Mouse (Mus musculus) C2C12 (cell line): Measurements from ENCODE around the gene Ccm2.
A peak's percentile ranks its signal among the peaks of the same experiment; 100 is the strongest.

Experiments
- CEBPB ChIP-seq: IDR thresholded peaks from one replicate; pipeline ENCODE4 v1.6.1; 2011; ENCODE audit warnings: low read depth, mild to moderate bottlenecking, control low read depth, moderate library complexity
- CTCF ChIP-seq: IDR thresholded peaks from one replicate; pipeline ENCODE4 v1.5.1; 2011; ENCODE audit not compliant: control insufficient read depth, insufficient read depth, insufficient read length
- MAX ChIP-seq: IDR thresholded peaks from one replicate; pipeline ENCODE4 v1.6.1; 2011; ENCODE audit warnings: mild to moderate bottlenecking, control low read depth
- MYOG ChIP-seq: IDR thresholded peaks from one replicate; pipeline ENCODE4 v1.6.1; 2011; ENCODE audit not compliant: control insufficient read depth, insufficient read length; ENCODE audit errors: extremely low read depth
- USF1 ChIP-seq: IDR thresholded peaks from one replicate; pipeline ENCODE4 v1.6.1; 2011; ENCODE audit warnings: low read depth, mild to moderate bottlenecking, control low read depth, moderate library complexity

DNA sequence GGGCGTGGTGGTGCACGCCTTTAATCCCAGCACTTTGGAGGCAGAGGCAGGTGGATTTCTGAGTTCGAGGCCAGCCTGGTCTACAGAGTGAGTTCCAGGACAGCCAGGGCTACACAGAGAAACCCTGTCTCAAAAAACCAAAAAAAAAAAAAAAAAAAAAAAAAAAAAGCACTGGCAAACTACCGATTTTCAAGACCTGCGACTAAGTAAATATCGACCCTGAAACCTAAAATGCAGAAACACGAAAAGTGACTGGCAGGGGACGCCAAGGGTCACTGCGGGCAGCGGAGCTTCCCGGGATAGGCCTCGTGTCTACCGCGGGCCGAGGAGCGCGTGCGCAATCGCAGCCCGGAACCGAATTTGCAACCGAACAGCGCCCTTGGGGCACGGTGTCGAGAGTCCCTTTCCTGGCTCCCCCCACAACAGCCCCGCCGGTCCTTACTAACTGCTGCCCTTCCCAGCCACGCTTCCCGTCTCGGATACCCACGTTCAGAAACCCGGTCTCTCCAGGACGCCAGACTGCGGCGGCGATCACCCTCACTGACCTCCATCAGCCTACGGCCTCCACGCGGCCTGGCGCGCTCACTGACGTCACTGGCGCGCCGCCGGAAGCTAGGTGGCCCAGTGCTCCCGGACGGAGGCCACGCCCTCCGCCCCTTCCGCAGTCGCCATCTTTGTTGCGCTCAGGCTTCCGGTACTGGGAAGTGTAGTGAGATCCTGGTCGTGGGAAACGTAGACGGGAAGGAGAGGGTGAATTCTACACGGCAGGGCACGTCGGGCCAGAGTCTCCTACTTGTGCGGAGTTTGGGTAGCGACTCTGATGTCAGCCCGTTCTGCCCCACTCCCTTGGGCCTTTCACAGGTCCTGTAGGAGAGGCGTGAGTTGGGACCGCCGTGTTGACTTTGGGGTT, 79.0 kb downstream of the Ccm2 start, which contains the start of gene Tbrg4:
- no peak for TF ChIP-seq CTCF
- TF ChIP-seq MAX: peak; percentile 97
- no peak for TF ChIP-seq MYOG
- no peak for TF ChIP-seq CEBPB
- TF ChIP-seq USF1: no peak
